Mouse (Mus musculus): ENCODE results near the gene Lmf2. TPM values are rescaled to one million over a fixed set of nuclear protein-coding genes. Genes with fewer than 3 reads are reported as not detected.

Gene Lmf2
- polyA plus RNA-seq, 1 experiment from 2014 or later: 63.7 TPM

- no peak for TF ChIP-seq CTCF (IDR thresholded peaks at IDR 0.05; ENCODE audit: low read depth)
- DNase-seq (no peak), ATAC-seq (ENCODE audit: insufficient read depth) (no peak)
- H3K27ac ChIP-seq (ENCODE audit: low read depth): no peak overlapping the region
- peaks cover 8% of the 10 kb centered on the region for H3K4me1 ChIP-seq (ENCODE audit: insufficient read depth)
- H3K9ac ChIP-seq: no peak overlapping the region
- WGBS: 83% methylated on average over 15 of the region's 15 CpGs
- no peaks in the 10 kb centered on the region for H3K27me3 ChIP-seq (ENCODE audit: insufficient read depth, low read length)
- H3K9me3 ChIP-seq (ENCODE audit: low read depth, low read length): no peaks in the 10 kb centered on the region
- H3K36me3 ChIP-seq (ENCODE audit: insufficient read depth): peaks cover 42% of the 10 kb centered on the region
- no peak overlapping the region for H3K4me3 ChIP-seq (ENCODE audit: low read depth, low read length)
- H3K4me2 ChIP-seq: no peak overlapping the region
Measured at GRCm38 (mm10) chr15:89351302-89351701, 4.2 kb downstream of the Lmf2 start.

- no peak for DNase-seq
- no peak for TF ChIP-seq CTCF (IDR thresholded peaks at IDR 0.05; ENCODE audit: low read depth)
Measured at GRCm38 (mm10) chr15:89350447-89350846, 5.0 kb downstream of the Lmf2 start.

GRCm38 (mm10) chr15:89343325-89343724 lies 12.1 kb downstream of the Lmf2 start:
- no peak overlapping the region for H3K4me2 ChIP-seq
- no peak for TF ChIP-seq CTCF (IDR thresholded peaks at IDR 0.05; ENCODE audit: low read depth)
- ATAC-seq (ENCODE audit: insufficient read depth) (no peak), DNase-seq (no peak)
- H3K9me3 ChIP-seq (ENCODE audit: low read depth, low read length): no peaks in the 10 kb centered on the region
- no peak overlapping the region for H3K9ac ChIP-seq
- 84% methylated on average over 3 of the region's 3 CpGs for WGBS
- H3K36me3 ChIP-seq (ENCODE audit: insufficient read depth): no peaks in the 10 kb centered on the region
- H3K27me3 ChIP-seq (ENCODE audit: insufficient read depth, low read length): no peaks in the 10 kb centered on the region
- no peak overlapping the region for H3K27ac ChIP-seq (ENCODE audit: low read depth)
- no peaks in the 10 kb centered on the region for H3K4me1 ChIP-seq (ENCODE audit: insufficient read depth)
- no peak overlapping the region for H3K4me3 ChIP-seq (ENCODE audit: low read depth, low read length)

More at GRCm38 (mm10) chr15:89350447-89350846, 5.0 kb downstream of the Lmf2 start:
- no peak for ATAC-seq (ENCODE audit: insufficient read depth)
- Histone ChIP-seq H3K4me2 (no peak overlapping the region), H3K9me3 (ENCODE audit: low read depth, low read length) (no peaks in the 10 kb centered on the region), H3K4me1 (ENCODE audit: insufficient read depth) (peaks cover 8% of the 10 kb centered on the region), H3K27me3 (ENCODE audit: insufficient read depth, low read length) (no peaks in the 10 kb centered on the region), H3K36me3 (ENCODE audit: insufficient read depth) (peaks cover 42% of the 10 kb centered on the region), H3K27ac (ENCODE audit: low read depth) (no peak overlapping the region), H3K9ac (no peak overlapping the region), H3K4me3 (ENCODE audit: low read depth, low read length) (no peak overlapping the region)
- WGBS: 80% methylated on average over 5 of the region's 5 CpGs

- Histone ChIP-seq H3K9me3 (ENCODE audit: low read depth, low read length) (no peaks in the 10 kb centered on the region), H3K4me3 (ENCODE audit: low read depth, low read length) (no peak overlapping the region), H3K9ac (no peak overlapping the region), H3K4me1 (ENCODE audit: insufficient read depth) (no peaks in the 10 kb centered on the region), H3K36me3 (ENCODE audit: insufficient read depth) (no peaks in the 10 kb centered on the region), H3K4me2 (no peak overlapping the region), H3K27ac (ENCODE audit: low read depth) (no peak overlapping the region), H3K27me3 (ENCODE audit: insufficient read depth, low read length) (no peaks in the 10 kb centered on the region)
- ATAC-seq (ENCODE audit: insufficient read depth) (no peak), DNase-seq (no peak)
- TF ChIP-seq CTCF (IDR thresholded peaks at IDR 0.05; ENCODE audit: low read depth): no peak
- 53% methylated on average over 1 of the region's 1 CpGs for WGBS
Measured at GRCm38 (mm10) chr15:89341678-89342077, 13.8 kb downstream of the Lmf2 start.

GRCm38 (mm10) chr15:89340136-89340535 lies 15.3 kb downstream of the Lmf2 start:
- Histone ChIP-seq H3K4me2 (no peak overlapping the region), H3K4me3 (ENCODE audit: low read depth, low read length) (no peak overlapping the region), H3K36me3 (ENCODE audit: insufficient read depth) (no peaks in the 10 kb centered on the region), H3K27ac (ENCODE audit: low read depth) (no peak overlapping the region), H3K9me3 (ENCODE audit: low read depth, low read length) (no peaks in the 10 kb centered on the region), H3K27me3 (ENCODE audit: insufficient read depth, low read length) (no peaks in the 10 kb centered on the region), H3K4me1 (ENCODE audit: insufficient read depth) (no peaks in the 10 kb centered on the region), H3K9ac (no peak overlapping the region)
- DNase-seq (no peak), ATAC-seq (ENCODE audit: insufficient read depth) (no peak)
- WGBS: 70% methylated on average over 3 of the region's 3 CpGs
- no peak for TF ChIP-seq CTCF (IDR thresholded peaks at IDR 0.05; ENCODE audit: low read depth)

- Histone ChIP-seq H3K9ac (no peak overlapping the region), H3K9me3 (ENCODE audit: low read depth, low read length) (no peaks in the 10 kb centered on the region), H3K27me3 (ENCODE audit: insufficient read depth, low read length) (no peaks in the 10 kb centered on the region), H3K27ac (ENCODE audit: low read depth) (no peak overlapping the region), H3K36me3 (ENCODE audit: insufficient read depth) (no peaks in the 10 kb centered on the region), H3K4me2 (no peak overlapping the region), H3K4me1 (ENCODE audit: insufficient read depth) (no peaks in the 10 kb centered on the region), H3K4me3 (ENCODE audit: low read depth, low read length) (no peak overlapping the region)
- ATAC-seq (ENCODE audit: insufficient read depth) (no peak), DNase-seq (no peak)
- WGBS: 83% methylated on average over 2 of the region's 2 CpGs
- TF ChIP-seq CTCF (IDR thresholded peaks at IDR 0.05; ENCODE audit: low read depth): no peak
Measured at GRCm38 (mm10) chr15:89339696-89340095, 15.8 kb downstream of the Lmf2 start.

- H3K4me1 ChIP-seq (ENCODE audit: insufficient read depth): no peaks in the 10 kb centered on the region
- DNase-seq: no peak
- ATAC-seq (ENCODE audit: insufficient read depth): no peak
- WGBS: 76% methylated on average over 14 of the region's 14 CpGs
- no peak overlapping the region for H3K27ac ChIP-seq (ENCODE audit: low read depth)
- H3K9ac ChIP-seq: no peak overlapping the region
- no peaks in the 10 kb centered on the region for H3K9me3 ChIP-seq (ENCODE audit: low read depth, low read length)
- no peaks in the 10 kb centered on the region for H3K27me3 ChIP-seq (ENCODE audit: insufficient read depth, low read length)
- H3K4me3 ChIP-seq (ENCODE audit: low read depth, low read length): no peak overlapping the region
- no peaks in the 10 kb centered on the region for H3K36me3 ChIP-seq (ENCODE audit: insufficient read depth)
- H3K4me2 ChIP-seq: no peak overlapping the region
- TF ChIP-seq CTCF (IDR thresholded peaks at IDR 0.05; ENCODE audit: low read depth): no peak
Measured at GRCm38 (mm10) chr15:89336422-89336821, 19.0 kb downstream of the Lmf2 start.
